Mouse (Mus musculus) C2C12 (cell line): ENCODE data around the gene Arpp21. TPM values are rescaled to one million over a fixed set of nuclear protein-coding genes. Genes with fewer than 3 reads are reported as not detected.

Experiments used
- H3K27me3 ChIP-seq: one replicate; pipeline ENCODE4 v1.6.1; 2011; ENCODE audit not compliant: control insufficient read depth, insufficient read depth, insufficient read length
- H3K36me3 ChIP-seq: one replicate; pipeline ENCODE4 v1.6.1; 2011; ENCODE audit not compliant: control insufficient read depth, insufficient read depth
- H3K4me3 ChIP-seq: one replicate; pipeline ENCODE4 v1.5.1; 2011; ENCODE audit warnings: mild to moderate bottlenecking, control low read depth; ENCODE audit not compliant: poor library complexity, insufficient read depth, severe bottlenecking
- H3K79me2 ChIP-seq: one replicate; pipeline ENCODE4 v1.6.1; 2011; ENCODE audit not compliant: control insufficient read depth, insufficient read depth
- H3K79me3 ChIP-seq: one replicate; pipeline ENCODE4 v1.6.1; 2011; ENCODE audit warnings: low read depth, control low read depth
- H3ac ChIP-seq: one replicate; pipeline ENCODE3; 2011; ENCODE audit warnings: low read depth; ENCODE audit not compliant: control insufficient read depth, insufficient read length
- CEBPB ChIP-seq: IDR thresholded peaks from one replicate; pipeline ENCODE4 v1.6.1; 2011; ENCODE audit warnings: low read depth, mild to moderate bottlenecking, control low read depth, moderate library complexity
- CTCF ChIP-seq: IDR thresholded peaks from one replicate; pipeline ENCODE4 v1.5.1; 2011; ENCODE audit not compliant: control insufficient read depth, insufficient read depth, insufficient read length
- FOSL1 ChIP-seq: IDR thresholded peaks from one replicate; pipeline ENCODE4 v1.8.0; 2011; ENCODE audit warnings: mild to moderate bottlenecking, low read length; ENCODE audit not compliant: poor library complexity, insufficient read depth, severe bottlenecking
- MAX ChIP-seq: IDR thresholded peaks from one replicate; pipeline ENCODE4 v1.6.1; 2011; ENCODE audit warnings: mild to moderate bottlenecking, control low read depth
- MYOD1 ChIP-seq: IDR thresholded peaks from one replicate; pipeline ENCODE4 v1.6.1; 2011; ENCODE audit warnings: low read depth; ENCODE audit not compliant: control insufficient read depth, insufficient read length
- MYOG ChIP-seq: IDR thresholded peaks from one replicate; pipeline ENCODE4 v1.6.1; 2011; ENCODE audit not compliant: control insufficient read depth, insufficient read length; ENCODE audit errors: extremely low read depth
- USF1 ChIP-seq: IDR thresholded peaks from one replicate; pipeline ENCODE4 v1.6.1; 2011; ENCODE audit warnings: low read depth, mild to moderate bottlenecking, control low read depth, moderate library complexity
- polyA plus RNA-seq: library from polyadenylated mRNA; unstranded; fragments of >200 nt; fragmentation: generic; extraction: Trizol; gene quantifications from one replicate; pipeline ENCODE4 v1.2.1, GENCODE M21; 2012; ENCODE audit warnings: missing spikeins

The Arpp21 gene
- polyA plus RNA-seq, 1 experiment = 0.16 TPM

GRCm38 (mm10) chr9:112068250-112068649 is 167.5 kb downstream of the Arpp21 start:
- no peak overlapping the region for H3ac ChIP-seq
- no peaks in the 10 kb centered on the region for H3K79me3 ChIP-seq
- no peaks in the 10 kb centered on the region for H3K36me3 ChIP-seq
- TF ChIP-seq FOSL1 = no peak
- no peak for TF ChIP-seq CTCF
- TF ChIP-seq MYOD1 = no peak
- TF ChIP-seq CEBPB = no peak
- no peak for TF ChIP-seq MYOG
- TF ChIP-seq USF1 = no peak
- TF ChIP-seq MAX = no peak
- H3K4me3 ChIP-seq = no peak overlapping the region
- H3K79me2 ChIP-seq = no peaks in the 10 kb centered on the region
- no peaks in the 10 kb centered on the region for H3K27me3 ChIP-seq

DNA sequence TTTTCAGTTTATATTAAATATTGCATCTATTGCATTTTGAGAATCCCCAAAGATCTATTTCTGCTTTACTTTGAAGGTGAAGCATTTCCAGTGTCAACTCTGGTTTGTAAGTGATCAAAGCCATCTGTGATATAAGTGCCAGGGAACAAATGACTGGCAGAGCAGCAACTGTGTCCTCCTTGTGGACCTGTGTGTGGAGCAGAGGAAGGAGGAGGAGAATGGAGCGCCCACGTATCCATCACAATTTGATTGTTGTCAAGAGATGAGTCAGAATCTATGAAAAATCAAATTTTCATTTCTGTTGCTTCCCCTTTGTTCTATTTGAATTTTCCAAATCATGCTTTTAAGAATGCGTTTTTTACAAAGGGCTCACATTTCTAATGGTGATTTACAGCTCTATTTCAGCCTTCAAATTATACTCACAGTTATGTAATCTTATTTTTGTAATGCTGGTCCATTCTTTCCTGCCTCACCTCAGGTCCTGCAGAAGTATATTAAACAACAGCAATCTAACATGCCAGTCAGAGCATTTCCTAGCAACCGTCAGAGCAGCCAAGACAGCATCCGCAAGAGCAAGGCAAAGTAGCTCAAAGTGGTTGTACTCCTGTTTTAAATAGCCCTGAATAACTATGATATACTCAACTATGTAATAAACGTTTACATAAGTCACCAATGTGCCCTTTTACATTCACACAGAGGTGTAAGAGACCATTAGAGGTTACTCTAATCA is 174.9 kb downstream of the Arpp21 start:
- H3K36me3 ChIP-seq = no peaks in the 10 kb centered on the region
- H3K4me3 ChIP-seq = no peak overlapping the region
- H3K27me3 ChIP-seq = no peaks in the 10 kb centered on the region
- H3K79me3 ChIP-seq = no peaks in the 10 kb centered on the region
- no peak overlapping the region for H3ac ChIP-seq
- TF ChIP-seq CEBPB = no peak
- TF ChIP-seq MYOG = no peak
- TF ChIP-seq FOSL1 = no peak
- TF ChIP-seq USF1 = no peak
- no peak for TF ChIP-seq MYOD1
- no peak for TF ChIP-seq CTCF
- TF ChIP-seq MAX = no peak
- H3K79me2 ChIP-seq = no peaks in the 10 kb centered on the region

- Histone ChIP-seq H3K36me3 (no peaks in the 10 kb centered on the region), H3ac (no peak overlapping the region)
- TF ChIP-seq MYOG (no peak), MAX (no peak), CTCF (no peak), USF1 (no peak), MYOD1 (no peak), CEBPB (no peak), FOSL1 (no peak)
Measured at GRCm38 (mm10) chr9:112054807-112055381, 180.8 kb downstream of the Arpp21 start.

DNA sequence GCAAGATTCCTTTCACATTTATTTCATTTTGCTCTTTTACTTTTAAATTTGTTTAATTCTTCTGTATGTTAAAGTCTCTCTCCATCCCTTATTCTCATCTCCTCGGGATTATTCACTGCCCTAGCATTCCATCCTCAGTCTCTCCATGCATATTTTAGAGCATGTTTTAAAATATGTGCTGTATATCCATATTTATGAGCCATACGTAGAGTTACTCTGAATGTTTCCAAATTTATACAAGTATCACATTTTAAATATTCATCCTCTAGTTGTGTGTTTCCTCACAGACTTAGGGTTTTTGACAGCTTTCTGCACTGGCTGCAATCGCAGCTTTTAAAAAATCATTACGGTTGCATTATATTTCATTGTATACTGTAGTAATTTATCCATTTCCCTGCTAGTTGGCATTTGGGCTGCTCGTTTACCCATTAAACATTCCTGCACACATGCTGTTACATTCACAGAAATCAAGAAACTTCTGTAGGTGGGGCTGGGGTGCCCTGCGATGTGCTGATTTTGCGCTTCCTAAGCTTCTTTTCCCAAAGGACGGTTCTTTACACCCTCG is 187.8 kb downstream of the Arpp21 start:
- TF ChIP-seq CEBPB (no peak), FOSL1 (no peak), MYOD1 (no peak), CTCF (no peak), USF1 (no peak)
- Histone ChIP-seq H3K4me3 (no peak overlapping the region), H3ac (no peak overlapping the region)

More at GRCm38 (mm10) chr9:112054807-112055381, 180.8 kb downstream of the Arpp21 start:
- no peaks in the 10 kb centered on the region for H3K27me3 ChIP-seq
- H3K4me3 ChIP-seq = no peak overlapping the region
- no peaks in the 10 kb centered on the region for H3K79me3 ChIP-seq
- H3K79me2 ChIP-seq = no peaks in the 10 kb centered on the region

DNA sequence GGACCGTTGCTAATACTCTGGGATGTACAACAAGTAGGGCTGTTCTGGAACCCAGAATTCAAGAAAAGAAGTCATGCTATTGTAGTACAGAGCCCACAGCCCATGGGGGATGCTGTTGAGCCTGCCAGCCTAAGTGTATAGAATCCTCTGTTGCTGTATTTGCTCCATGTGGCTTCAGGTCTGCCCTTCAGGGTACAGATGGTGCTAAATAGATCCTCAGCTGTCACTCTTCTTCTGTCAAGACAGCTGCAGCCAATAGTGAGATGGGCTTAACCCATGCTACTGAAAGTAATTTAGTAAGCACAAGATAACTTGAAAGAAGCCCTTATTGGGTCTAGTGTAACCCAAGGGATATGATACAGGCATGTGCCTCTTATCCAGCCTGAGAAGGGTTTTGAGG is 195.2 kb downstream of the Arpp21 start:
- Histone ChIP-seq H3K79me3 (no peaks in the 10 kb centered on the region), H3K27me3 (no peaks in the 10 kb centered on the region), H3K36me3 (no peaks in the 10 kb centered on the region), H3K79me2 (no peaks in the 10 kb centered on the region), H3K4me3 (no peak overlapping the region), H3ac (no peak overlapping the region)
- TF ChIP-seq MYOG (no peak), MAX (no peak), CEBPB (no peak), FOSL1 (no peak), MYOD1 (no peak), CTCF (no peak), USF1 (no peak)

More for the DNA sequence above, 187.8 kb downstream of the Arpp21 start:
- H3K36me3 ChIP-seq = no peaks in the 10 kb centered on the region
- no peaks in the 10 kb centered on the region for H3K27me3 ChIP-seq
- no peaks in the 10 kb centered on the region for H3K79me3 ChIP-seq
- H3K79me2 ChIP-seq = no peaks in the 10 kb centered on the region
